ENCODE assay signal across 14 mouse cellular contexts in the genomic region with DNA sequence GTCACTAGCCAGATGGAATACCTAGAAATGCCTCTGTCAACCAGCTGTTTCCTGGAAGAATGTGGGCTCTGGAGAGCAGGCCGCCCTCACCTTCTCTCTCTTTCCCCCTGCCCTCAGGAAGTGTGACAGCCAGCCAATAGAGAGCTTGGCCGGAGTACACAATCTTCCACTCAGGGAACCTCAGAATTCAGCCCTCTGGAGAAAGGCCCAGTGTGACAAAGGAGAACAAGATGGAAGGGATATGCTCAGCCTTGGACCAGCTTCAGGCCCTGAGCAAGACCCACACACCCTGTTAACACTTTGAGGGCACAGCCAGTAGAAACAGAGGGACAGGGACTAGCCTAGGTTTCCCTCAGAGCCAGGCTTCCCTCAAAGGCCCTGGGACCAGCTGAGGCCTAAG.
DNase-seq lines count a peak whose midpoint lies in the region; ATAC-seq lines count a peak whose summit lies in the region.
"Had no signal": no experiment of that assay in that cellular context is flagged by ENCODE, and none has a peak within 500 bp of the region (broad histone marks: within the 10 kb centered on the region; RNA-seq: fewer than 3 reads in every experiment).

No protein-coding gene starts in this region.

- intact Hi-C loops in heart, postnatal 25 days (cut with DNase I), result no loop called here
- intact Hi-C loops in heart, postnatal 36 days (cut with DNase I), result no loop called here

- 72% methylated on average over 2 of the region's 2 CpGs for WGBS in heart, embryonic 10.5 days
- 86% methylated on average over 2 of the region's 2 CpGs for WGBS in midbrain, embryonic 10.5 days
- 65% methylated on average over 2 of the region's 2 CpGs for WGBS in intestine, embryonic 15.5 days

- H3K27ac ChIP-seq in heart, embryonic 10.5 days, result no peak overlapping the region
- H3K27ac ChIP-seq in midbrain, embryonic 10.5 days (replicated peaks), result no peak overlapping the region
- H3K27ac ChIP-seq in intestine, embryonic 15.5 days, result no peak overlapping the region
- H3K27ac ChIP-seq: midbrain, embryonic 12.5 days had no signal

- no peak for ATAC-seq in intestine, embryonic 15.5 days
- ATAC-seq: forebrain, embryonic 14.5 days had no signal

- H3K27me3 ChIP-seq in heart, embryonic 10.5 days (ENCODE audit: insufficient read depth, poor library complexity, severe bottlenecking), result no peaks in the 10 kb centered on the region
- H3K27me3 ChIP-seq in midbrain, embryonic 10.5 days (ENCODE audit: low read depth, poor library complexity, severe bottlenecking), result no peaks in the 10 kb centered on the region
- H3K27me3 ChIP-seq in intestine, embryonic 15.5 days (replicated peaks), result no peaks in the 10 kb centered on the region
- H3K27me3 ChIP-seq: midbrain, embryonic 12.5 days had no signal

- H3K4me3 ChIP-seq in heart, embryonic 10.5 days, result no peak overlapping the region
- H3K4me3 ChIP-seq in midbrain, embryonic 10.5 days, result no peak overlapping the region
- no peak overlapping the region for H3K4me3 ChIP-seq in intestine, embryonic 15.5 days (replicated peaks)
- H3K4me3 ChIP-seq: erythroblast, embryonic 14.5 days; midbrain, embryonic 12.5 days had no signal

- no peak overlapping the region for H3K4me2 ChIP-seq in intestine, embryonic 15.5 days (replicated peaks)
- H3K4me2 ChIP-seq: midbrain, embryonic 12.5 days had no signal

- no peaks in the 10 kb centered on the region for H3K36me3 ChIP-seq in heart, embryonic 10.5 days
- no peaks in the 10 kb centered on the region for H3K36me3 ChIP-seq in midbrain, embryonic 10.5 days
- H3K36me3 ChIP-seq in intestine, embryonic 15.5 days, result no peaks in the 10 kb centered on the region
- H3K36me3 ChIP-seq: midbrain, embryonic 12.5 days had no signal

- H3K9ac ChIP-seq in intestine, embryonic 15.5 days, result no peak overlapping the region
- H3K9ac ChIP-seq: midbrain, embryonic 12.5 days had no signal

- no peaks in the 10 kb centered on the region for H3K9me3 ChIP-seq in heart, embryonic 10.5 days
- no peaks in the 10 kb centered on the region for H3K9me3 ChIP-seq in midbrain, embryonic 10.5 days (replicated peaks)
- H3K9me3 ChIP-seq in intestine, embryonic 15.5 days, result no peaks in the 10 kb centered on the region
- H3K9me3 ChIP-seq: midbrain, embryonic 12.5 days had no signal

- no peaks in the 10 kb centered on the region for H3K4me1 ChIP-seq in heart, embryonic 10.5 days
- no peaks in the 10 kb centered on the region for H3K4me1 ChIP-seq in midbrain, embryonic 10.5 days
- no peaks in the 10 kb centered on the region for H3K4me1 ChIP-seq in intestine, embryonic 15.5 days (replicated peaks)
- H3K4me1 ChIP-seq: midbrain, embryonic 12.5 days had no signal

- DNase-seq in heart, embryonic 10.5 days (ENCODE audit: low spot score), result peak; percentile 71
- no peak for DNase-seq in heart, postnatal 25 days (ENCODE audit: low spot score)
- peak; percentile 25 for DNase-seq in testis, postnatal 14 days (ENCODE audit: low spot score)
- no peak for DNase-seq in testis, postnatal 10 days (ENCODE audit: low spot score)
- DNase-seq in heart, postnatal 36 days, result peak; percentile 5
- DNase-seq in midbrain, embryonic 10.5 days (ENCODE audit: low spot score), result no peak
- DNase-seq: cerebellum, adult 8-10 months; liver; right cerebral cortex, postnatal 25 days; thymus, postnatal 4 days had no signal

Comparison
In these comparisons a context has a peak if more than half of its experiments do, and no peak if none do; other contexts are left out.
1. DNase-seq: peak in heart, embryonic 10.5 days (single experiment), testis, postnatal 14 days (single experiment) and heart, postnatal 36 days (2 of 2); none in heart, postnatal 25 days (single experiment), testis, postnatal 10 days (single experiment) and midbrain, embryonic 10.5 days (single experiment).